Comparison of ENCODE assay signal across 2 mouse cellular contexts in genomic region chr16:84784966-84785365, GRCm38 (mm10).
TF ChIP-seq lines count a peak whose summit lies in the region.

No protein-coding gene starts in this region.

TF ChIP-seq in ES-E14, 5 proteins besides CTCF, POLR2A, EP300 and RAD21:
- TF ChIP-seq ZC3H11A (IDR thresholded peaks at IDR 0.05; ENCODE audit: borderline replicate concordance, low read depth, low read length) (no peak), MAFK (IDR thresholded peaks at IDR 0.05; ENCODE audit: insufficient read depth, low read depth, low read length) (no peak), CHD2 (IDR thresholded peaks at IDR 0.05; ENCODE audit: low read depth, low read length) (no peak), ZNF384 (IDR thresholded peaks at IDR 0.05; ENCODE audit: low read depth, low read length) (no peak), HCFC1 (IDR thresholded peaks at IDR 0.05; ENCODE audit: borderline replicate concordance, insufficient read depth, low read length) (no peak)

TF ChIP-seq in myocyte, 11 proteins besides CTCF, POLR2A, EP300 and RAD21:
- no peak for TF ChIP-seq CEBPB (IDR thresholded peaks at IDR 0.05; ENCODE audit: insufficient read depth, poor library complexity, severe bottlenecking)
- TF ChIP-seq MAX (IDR thresholded peaks at IDR 0.05; ENCODE audit: low read depth): no peak
- TF ChIP-seq MYOD1 (IDR thresholded peaks at IDR 0.05; ENCODE audit: control insufficient read depth in 1 of 3, insufficient read length in 2 of 3, low read depth in 2 of 3): no peak
- TF ChIP-seq POLR2AphosphoS2 (IDR thresholded peaks at IDR 0.05; ENCODE audit: insufficient read length, low read depth): no peak
- no peak for TF ChIP-seq SRF (IDR thresholded peaks at IDR 0.05; ENCODE audit: control insufficient read depth, insufficient read length, low read depth)
- no peak for TF ChIP-seq TCF3 (IDR thresholded peaks at IDR 0.05; ENCODE audit: insufficient read length, low read depth)
- no peak for TF ChIP-seq MYOG (IDR thresholded peaks at IDR 0.05; ENCODE audit: control insufficient read depth in 1 of 3, insufficient read depth in 1 of 3, insufficient read length in 2 of 3, low read depth in 2 of 3)
- no peak for TF ChIP-seq E2F4 (IDR thresholded peaks at IDR 0.05; ENCODE audit: insufficient read depth)
- TF ChIP-seq TCF12 (IDR thresholded peaks at IDR 0.05; ENCODE audit: insufficient read depth, poor library complexity, severe bottlenecking): no peak
TF ChIP-seq in myocyte: peak in this region for 0.
